Mouse (Mus musculus): Measurements from ENCODE around the gene Ikbkg.
"Not testable (repeated sequence)": the region's sequence is repeated elsewhere in the genome, so short reads cannot be mapped to it uniquely, and the experiment has no call there.

Ikbkg gene

DNA sequence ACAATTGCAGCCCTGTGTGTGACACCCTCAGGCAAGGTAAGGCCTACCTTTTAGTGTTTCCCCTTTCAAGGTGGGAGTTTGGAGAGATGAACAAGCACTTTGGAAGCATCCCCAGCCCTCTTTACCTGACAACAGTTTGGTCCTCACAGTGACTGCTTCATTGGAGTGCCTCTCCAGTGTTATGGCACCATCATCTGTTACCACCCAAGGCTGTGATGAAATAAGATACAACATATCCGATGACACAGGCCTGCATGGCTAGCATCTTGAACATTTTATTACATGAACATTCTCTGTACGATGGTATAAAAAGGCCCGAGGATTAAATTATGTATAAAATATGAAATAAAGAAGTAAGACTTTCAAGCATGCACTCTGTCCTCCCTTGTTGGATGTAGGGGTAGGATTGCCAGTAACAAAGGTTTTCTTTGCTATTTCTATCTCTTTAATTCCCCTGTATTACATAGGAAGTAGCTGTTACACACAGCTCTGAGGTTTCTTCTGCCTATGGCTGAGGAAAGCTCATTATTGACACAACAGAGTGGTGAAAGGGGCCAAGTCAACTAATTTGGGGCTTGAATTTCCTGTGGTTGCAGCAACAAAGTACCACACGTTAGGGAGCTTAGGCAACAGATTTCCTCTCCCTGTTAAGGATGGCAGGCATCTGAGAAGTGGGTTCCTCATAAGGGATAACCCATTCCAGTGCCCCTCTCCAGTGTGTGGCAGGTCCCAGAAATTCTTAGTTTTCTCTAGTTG, 58.2 kb downstream of the Ikbkg start:
- DNase-seq (ENCODE audit: low read depth, low spot score), result no peak

GRCm38 (mm10) chrX:74452773-74453172, 59.7 kb downstream of the Ikbkg start:
- DNase-seq (ENCODE audit: low read depth, low spot score), result peak; percentile 30

GRCm38 (mm10) chrX:74481349-74481885, 88.3 kb downstream of the Ikbkg start, which contains the start of gene Gm6880:
Gene Gm6880 (minus strand): TSS chrX:74481399.
- not testable (repeated sequence) for DNase-seq (ENCODE audit: low read depth, low spot score)

DNA sequence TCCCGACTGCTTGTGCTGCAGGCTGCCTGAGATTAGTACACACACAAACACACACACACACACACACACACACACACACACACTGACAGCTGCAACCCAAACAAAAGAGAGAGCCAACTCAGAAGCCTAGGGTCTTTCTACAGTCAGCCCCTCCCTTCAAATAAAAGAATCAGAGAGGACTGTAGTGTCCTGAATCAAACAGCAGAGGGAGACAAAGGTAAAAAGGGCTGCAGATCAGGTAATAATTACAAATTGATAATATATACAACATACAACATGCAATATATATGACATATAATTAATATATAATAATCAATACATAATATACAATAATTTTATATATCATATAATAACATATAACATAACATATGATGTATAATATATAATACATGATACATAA, 104.0 kb downstream of the Ikbkg start:
- no peak for DNase-seq (ENCODE audit: low read depth, low spot score)

All from forelimb bud, embryonic 11.5 days (tissue).